Mouse (Mus musculus) lung, adult 2 months (tissue): ENCODE results near the gene Cyp2d40. TPM values are rescaled to one million over a fixed set of nuclear protein-coding genes. Genes with fewer than 3 reads are reported as not detected.

Source experiments
- DNase-seq: peaks from one replicate; pipeline ENCODE4 v3.0.0; 2022
- H3K4me1 ChIP-seq: fragments of 200-500 bp; 2 replicates; pipeline ENCODE4 v1.6.1; 2011; ENCODE audit warnings: low read length; ENCODE audit not compliant: control insufficient read depth, insufficient read depth
- H3K4me3 ChIP-seq: fragments of 200-500 bp; replicated peaks from 2 replicates; pipeline ENCODE3; 2011; ENCODE audit warnings: low read depth, mild to moderate bottlenecking, control low read depth, low read length; ENCODE audit errors: extremely low read depth
- CTCF ChIP-seq: fragments of 200-500 bp; IDR thresholded peaks from 2 replicates; pipeline ENCODE4 v1.5.1; 2011; ENCODE audit warnings: mild to moderate bottlenecking, low read length, control low read depth; ENCODE audit not compliant: insufficient read depth
- POLR2A ChIP-seq: fragments of 200-500 bp; IDR thresholded peaks from 2 replicates; pipeline ENCODE4 v1.6.1; 2011; ENCODE audit warnings: low read depth, mild to moderate bottlenecking, control low read depth, low read length, borderline replicate concordance; ENCODE audit errors: extremely low read depth
- WGBS: fragments of 180-500 bp; shearing (Covaris S2); methylation state at CpG from one replicate; pipeline ENCODE4 v1.1.7; 2018; 5-methylcytosine and 5-hydroxymethylcytosine counted together
- polyA plus RNA-seq: library from polyadenylated mRNA; depleted of rRNA; stranded (reverse); fragments of >200 nt; gene quantifications from 2 replicates; pipeline ENCODE4 v1.2.3, GENCODE M21; 2012; rRNA removed

Cyp2d40 gene
- polyA plus RNA-seq, result 0.09 TPM in 1 of 2 replicates, not detected in the other

- no peak for DNase-seq
- 90% methylated on average over 9 of the region's 9 CpGs for WGBS
- Histone ChIP-seq H3K4me3 (no peak within 1 kb of the TSS), H3K4me1 (no peaks in the 10 kb centered on the region)
- TF ChIP-seq CTCF, result no peak
- TF ChIP-seq POLR2A, result no peak
These were observed at the start of gene Cyp2d40 for GRCm38 (mm10) chr15:82763631-82764420. TSS of gene Cyp2d40 (minus strand) at chr15:82764183.

- Histone ChIP-seq H3K4me3 (no peak overlapping the region), H3K4me1 (0 out of 2 replicates have a peak, but pooled peaks cover 2% of the 10 kb centered on the region)
- 74% methylated on average over 1 of the region's 1 CpGs for WGBS
- DNase-seq, result no peak
- no peak for TF ChIP-seq POLR2A
These were observed 46.6 kb upstream of the Cyp2d40 start for GRCm38 (mm10) chr15:82810556-82810955.

GRCm38 (mm10) chr15:82809511-82809910 lies 45.5 kb upstream of the Cyp2d40 start:
- Histone ChIP-seq H3K4me3 (no peak overlapping the region), H3K4me1 (0 out of 2 replicates have a peak, but pooled peaks cover 2% of the 10 kb centered on the region)
- no peak for DNase-seq
- WGBS, result 55% methylated on average over 6 of the region's 6 CpGs
- TF ChIP-seq POLR2A (no peak), CTCF (no peak)

GRCm38 (mm10) chr15:82806969-82807763 lies 43.2 kb upstream of the Cyp2d40 start:
- TF ChIP-seq CTCF (no peak), POLR2A (no peak)
- no peak for DNase-seq
- H3K4me3 ChIP-seq, result no peak overlapping the region
- WGBS, result 72% methylated on average over 5 of the region's 5 CpGs
- 0 out of 2 replicates have a peak, but pooled peaks cover 2% of the 10 kb centered on the region for H3K4me1 ChIP-seq

- DNase-seq, result peak; percentile 84
- TF ChIP-seq POLR2A (no peak), CTCF (peak; percentile 88)
- Histone ChIP-seq H3K4me3 (no peak overlapping the region), H3K4me1 (0 out of 2 replicates have a peak, but pooled peaks cover 2% of the 10 kb centered on the region)
- 76% methylated on average over 5 of the region's 5 CpGs for WGBS
These were observed 41.0 kb upstream of the Cyp2d40 start for GRCm38 (mm10) chr15:82804708-82805639.

GRCm38 (mm10) chr15:82795936-82796440 lies 32.0 kb upstream of the Cyp2d40 start:
- TF ChIP-seq CTCF (no peak), POLR2A (no peak)
- no peak for DNase-seq
- 52% methylated on average over 3 of the region's 3 CpGs for WGBS
- H3K4me1 ChIP-seq, result no peaks in the 10 kb centered on the region
- H3K4me3 ChIP-seq, result no peak overlapping the region

- no peak for DNase-seq
- H3K4me3 ChIP-seq, result no peak within 1 kb of the TSS
- no peaks in the 10 kb centered on the region for H3K4me1 ChIP-seq
- no peak for TF ChIP-seq POLR2A
- no peak for TF ChIP-seq CTCF
- WGBS, result 68% methylated on average over 5 of the region's 5 CpGs
These were observed 30.3 kb upstream of the Cyp2d40 start, which contains the start of gene Cyp2d26 for GRCm38 (mm10) chr15:82794277-82794676. TSS of gene Cyp2d26 (minus strand) at chr15:82794294.

GRCm38 (mm10) chr15:82793868-82794267 lies 29.9 kb upstream of the Cyp2d40 start:
- no peak for DNase-seq
- 72% methylated on average over 6 of the region's 6 CpGs for WGBS
- Histone ChIP-seq H3K4me1 (no peaks in the 10 kb centered on the region), H3K4me3 (no peak overlapping the region)
- TF ChIP-seq CTCF (no peak), POLR2A (no peak)

- WGBS, result 48% methylated on average over 1 of the region's 1 CpGs
- Histone ChIP-seq H3K4me1 (no peaks in the 10 kb centered on the region), H3K4me3 (no peak overlapping the region)
- TF ChIP-seq CTCF (no peak), POLR2A (no peak)
- DNase-seq, result no peak
These were observed 29.5 kb upstream of the Cyp2d40 start for GRCm38 (mm10) chr15:82793454-82793853.
